Mouse (Mus musculus) brain, embryonic 14.5 days (tissue): ENCODE results near the gene BC004004.

Experiments used
- CTCF ChIP-seq: fragments of 200-500 bp; IDR thresholded peaks from 2 replicates; pipeline ENCODE4 v1.5.1; 2012; ENCODE audit warnings: inconsistent platforms, mild to moderate bottlenecking, moderate library complexity, borderline replicate concordance; ENCODE audit not compliant: insufficient read depth, insufficient read length; ENCODE audit errors: extremely low read depth
- POLR2A ChIP-seq: fragments of 200-500 bp; IDR thresholded peaks from 2 replicates; pipeline ENCODE4 v1.6.1; 2012; ENCODE audit warnings: mild to moderate bottlenecking, inconsistent platforms, borderline replicate concordance; ENCODE audit not compliant: poor library complexity, insufficient read depth, insufficient read length, severe bottlenecking; ENCODE audit errors: extremely low read depth

DNA sequence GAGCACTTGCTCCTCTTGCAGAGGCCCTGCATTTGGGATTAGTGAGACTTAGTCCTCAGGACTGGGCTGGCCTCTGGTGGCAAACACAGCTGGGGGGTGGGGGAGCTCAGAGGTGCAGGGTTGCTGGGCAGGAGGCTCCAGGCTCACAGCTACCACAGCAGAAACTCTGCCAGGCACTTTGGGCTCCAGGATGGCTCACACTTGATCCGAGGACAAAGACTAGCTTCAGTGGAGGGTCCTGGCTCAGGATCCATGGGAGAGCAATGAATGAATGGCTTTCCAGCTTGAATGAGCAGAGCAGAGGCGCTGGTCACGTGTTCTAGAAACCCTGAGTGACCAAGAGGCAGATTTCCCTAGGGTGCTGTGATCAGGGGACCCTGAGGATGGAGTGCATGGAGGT lies 90.3 kb downstream of the BC004004 start:
- no peak for TF ChIP-seq CTCF
- no peak for TF ChIP-seq POLR2A
